Mouse (Mus musculus) lung, postnatal 10 days (tissue): Measurements from ENCODE around the gene Arhgap32.
A peak's percentile ranks its signal among the peaks of the same experiment; 100 is the strongest.
"Not testable (repeated sequence)": the region's sequence is repeated elsewhere in the genome, so short reads cannot be mapped to it uniquely, and the experiment has no call there.

Source experiments
- DNase-seq: peaks from one replicate; pipeline ENCODE4 v3.0.0; 2021

Gene Arhgap32

DNA sequence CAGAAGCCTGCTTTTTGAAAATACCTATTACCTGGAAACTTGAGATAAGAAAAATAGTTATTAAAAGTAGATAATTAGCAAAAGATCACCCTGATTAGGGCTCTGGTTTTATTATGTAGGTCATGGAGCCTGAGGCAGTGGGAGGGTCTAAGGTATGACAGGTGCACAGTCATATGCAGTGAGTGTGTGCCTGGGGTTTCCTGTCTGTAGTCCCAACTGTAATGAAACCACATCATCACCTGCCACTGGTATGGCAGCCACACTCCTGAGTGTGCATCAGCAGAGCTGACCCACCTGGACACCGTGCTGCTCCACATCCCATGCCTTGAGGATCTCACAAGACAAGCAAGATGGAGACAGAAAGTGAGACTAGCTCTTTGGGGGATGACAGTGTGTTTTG, at the start of gene Arhgap32:
Arhgap32 (plus strand) TSS at position 351 of the 400 bp plus-strand sequence.
- no peak for DNase-seq

DNA sequence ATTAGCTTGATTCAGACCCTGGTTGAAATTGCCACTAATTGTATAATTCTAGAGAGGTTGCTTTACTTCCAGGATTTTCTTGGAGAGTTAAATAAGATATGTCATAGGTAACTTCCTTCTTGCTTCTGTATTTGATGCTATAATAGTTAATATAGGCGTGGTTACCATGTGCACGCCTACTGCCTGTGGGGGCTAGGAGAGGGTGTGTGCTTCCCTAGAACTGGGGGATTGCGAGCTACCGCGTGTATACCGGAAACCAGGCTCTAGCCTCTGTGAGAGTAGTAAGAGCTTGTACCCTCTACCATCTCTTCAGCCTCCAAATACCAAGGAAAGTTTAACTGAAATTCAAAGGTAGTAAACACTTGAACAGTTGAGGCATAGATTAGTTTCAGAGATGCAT, 43.2 kb upstream of the Arhgap32 start:
- DNase-seq, result no peak

DNA sequence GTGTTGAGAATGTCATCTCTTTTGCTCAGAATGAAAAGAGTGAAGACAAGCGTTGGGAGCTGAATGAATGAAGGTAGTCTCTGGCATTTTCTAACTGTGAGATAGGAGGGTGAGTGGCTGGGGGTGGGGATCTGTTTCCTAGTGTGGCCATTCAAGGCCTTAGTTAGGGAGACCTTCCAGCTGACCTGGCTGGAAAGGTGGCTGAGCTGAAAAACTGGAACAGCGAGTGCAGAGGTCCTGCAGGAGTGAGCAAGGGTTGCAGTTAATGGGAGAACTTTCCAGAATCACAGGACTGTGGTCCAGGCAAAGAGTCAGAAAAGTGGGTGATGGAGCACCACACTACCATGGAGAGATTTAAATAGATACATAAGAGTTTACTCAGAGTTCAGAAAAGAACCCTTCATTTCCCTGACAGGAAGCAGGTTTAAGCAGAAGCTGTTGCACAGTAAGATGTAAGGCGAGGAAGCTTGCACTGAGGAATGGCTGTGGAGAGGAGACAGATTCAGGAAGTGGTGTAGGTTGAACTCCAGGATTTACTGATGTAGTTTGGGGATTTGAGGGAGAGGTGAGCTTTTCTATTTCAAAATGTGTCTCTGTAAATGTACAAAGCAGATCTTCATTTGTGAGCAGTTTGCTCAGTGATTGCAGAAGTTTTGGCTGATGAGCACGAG, 27.7 kb upstream of the Arhgap32 start:
- DNase-seq, result no peak

DNA sequence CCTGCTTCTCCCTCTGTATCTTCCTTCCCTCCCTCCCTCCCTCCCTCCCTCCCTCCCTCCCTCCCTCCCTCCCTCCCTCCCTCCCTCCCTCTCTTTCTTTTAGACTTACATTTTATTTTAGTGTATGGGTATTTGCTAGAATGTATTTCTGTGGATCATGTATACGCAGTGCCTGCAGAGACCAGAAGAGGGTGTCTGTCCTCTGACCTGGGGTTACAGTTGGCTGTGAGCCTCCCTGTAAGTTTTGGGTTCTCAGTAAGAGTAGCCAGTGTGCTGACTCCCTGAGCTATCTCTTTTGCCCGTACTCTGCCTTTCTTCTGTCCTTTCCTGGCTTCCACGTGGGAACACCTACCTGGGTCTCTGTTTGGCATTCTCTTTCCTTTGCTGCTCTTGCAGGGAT, 27.1 kb upstream of the Arhgap32 start:
- DNase-seq, result no peak

DNA sequence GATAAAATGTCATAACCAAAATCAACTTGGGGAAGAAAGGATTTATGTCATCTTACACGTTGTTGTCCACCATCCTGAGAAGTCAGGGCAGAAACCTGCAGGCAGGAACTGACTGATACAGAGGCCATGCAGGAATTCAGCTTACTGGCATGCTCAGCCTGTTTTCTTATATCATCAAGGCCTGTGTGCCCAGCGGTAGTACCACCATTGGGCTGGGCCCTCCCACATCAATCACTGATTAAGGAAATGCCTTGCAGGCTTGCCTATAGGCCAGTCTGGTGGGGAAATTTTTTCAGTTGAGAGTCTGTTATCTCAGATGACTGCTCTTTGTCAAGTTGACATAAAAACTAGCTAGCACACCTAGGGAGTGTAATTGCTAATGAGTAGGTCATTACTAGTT, 22.5 kb upstream of the Arhgap32 start:
- no peak for DNase-seq

DNA sequence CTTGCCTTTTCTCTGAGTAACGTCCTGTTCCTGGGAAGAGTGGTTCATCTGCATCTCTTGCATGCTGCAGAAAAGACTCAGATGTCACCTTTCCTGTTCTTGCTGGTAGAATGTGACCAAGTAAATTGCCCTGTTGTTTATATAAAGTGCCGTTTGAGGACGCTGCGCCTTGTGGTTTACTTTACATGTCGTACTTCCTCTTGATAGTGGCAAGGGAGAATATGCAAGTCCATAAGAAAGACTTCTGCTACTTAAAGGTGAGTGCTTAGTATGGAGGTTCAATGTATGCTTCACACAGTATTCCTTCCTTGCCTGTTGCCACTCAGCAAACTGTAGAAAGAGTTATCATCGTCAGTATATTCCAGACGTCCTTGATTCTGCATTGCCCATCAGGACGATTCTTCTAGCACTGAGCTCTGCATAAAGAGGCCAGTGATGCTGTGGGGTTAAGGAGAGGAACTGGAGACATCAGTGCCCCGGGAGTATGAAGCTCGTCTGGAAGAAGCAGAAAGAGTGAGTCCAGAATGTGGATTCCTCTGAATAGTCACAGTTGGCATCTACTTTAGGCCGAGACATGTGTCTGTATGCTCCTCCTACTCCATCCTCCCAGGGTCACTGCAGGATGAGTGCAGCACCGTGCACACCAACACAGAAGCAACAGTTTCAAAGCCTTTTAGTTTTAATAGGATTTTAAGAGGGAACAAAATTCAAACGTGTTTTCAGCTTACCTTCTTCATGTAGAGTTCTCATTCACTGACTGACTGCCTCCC, 21.4 kb upstream of the Arhgap32 start:
- DNase-seq, result no peak

DNA sequence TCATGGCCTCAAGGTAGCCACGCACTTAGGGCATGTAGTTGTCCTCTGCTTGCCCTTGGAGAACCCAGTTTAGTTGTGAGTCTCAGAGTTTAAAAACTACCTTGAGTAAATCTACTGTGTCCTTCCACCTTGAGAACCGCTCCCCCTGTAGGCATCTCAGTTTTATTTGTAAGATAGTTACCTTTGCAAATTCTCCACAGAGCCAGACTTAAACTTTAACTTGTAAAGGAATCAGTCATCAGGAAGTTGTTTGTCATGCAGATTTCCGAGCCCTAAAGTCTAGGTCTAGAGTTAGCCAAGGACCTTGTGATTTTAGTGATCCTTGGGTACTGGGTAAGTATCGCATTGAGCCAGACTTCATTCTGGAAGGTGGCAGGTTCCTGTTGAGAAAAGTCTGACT, 20.4 kb upstream of the Arhgap32 start:
- no peak for DNase-seq

DNA sequence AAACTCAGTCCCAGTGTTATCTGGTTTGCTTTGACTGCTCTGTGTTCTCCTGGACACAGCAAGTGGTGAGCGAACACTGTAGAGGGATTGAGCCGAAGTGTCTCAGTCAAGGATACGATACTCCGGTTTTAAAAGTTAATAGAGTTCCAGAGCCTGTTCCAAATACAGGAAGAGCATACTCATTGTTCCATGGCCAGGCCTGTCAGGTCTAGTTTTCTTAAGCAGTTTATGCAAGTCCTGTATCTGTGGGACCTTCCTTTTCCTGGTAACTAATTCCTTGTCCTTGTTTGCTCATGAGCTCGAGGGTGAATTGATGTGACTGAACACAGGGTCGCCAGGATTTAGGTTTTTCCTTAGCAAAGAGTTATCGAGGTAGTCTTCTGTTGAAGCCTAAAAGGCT, 19.4 kb upstream of the Arhgap32 start:
- no peak for DNase-seq

DNA sequence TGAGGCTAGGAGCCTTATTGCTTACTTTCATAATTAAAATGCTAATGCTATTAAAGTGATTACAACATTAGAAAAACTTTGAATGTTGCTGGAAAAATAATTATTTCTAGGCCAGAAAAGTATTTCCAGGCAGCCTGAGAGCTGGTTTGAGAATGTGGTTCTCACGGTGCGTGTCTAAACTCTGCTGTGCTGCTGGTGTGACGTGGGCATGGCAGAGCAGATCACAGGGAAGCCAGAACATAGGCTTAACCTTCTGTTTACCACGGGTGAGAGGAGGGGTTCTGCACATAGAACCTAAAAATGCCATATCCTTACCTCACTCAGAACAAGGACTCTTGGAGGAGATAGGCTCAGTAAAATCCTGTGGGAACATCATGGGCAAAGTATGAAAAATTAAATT, 18.8 kb upstream of the Arhgap32 start:
- no peak for DNase-seq

DNA sequence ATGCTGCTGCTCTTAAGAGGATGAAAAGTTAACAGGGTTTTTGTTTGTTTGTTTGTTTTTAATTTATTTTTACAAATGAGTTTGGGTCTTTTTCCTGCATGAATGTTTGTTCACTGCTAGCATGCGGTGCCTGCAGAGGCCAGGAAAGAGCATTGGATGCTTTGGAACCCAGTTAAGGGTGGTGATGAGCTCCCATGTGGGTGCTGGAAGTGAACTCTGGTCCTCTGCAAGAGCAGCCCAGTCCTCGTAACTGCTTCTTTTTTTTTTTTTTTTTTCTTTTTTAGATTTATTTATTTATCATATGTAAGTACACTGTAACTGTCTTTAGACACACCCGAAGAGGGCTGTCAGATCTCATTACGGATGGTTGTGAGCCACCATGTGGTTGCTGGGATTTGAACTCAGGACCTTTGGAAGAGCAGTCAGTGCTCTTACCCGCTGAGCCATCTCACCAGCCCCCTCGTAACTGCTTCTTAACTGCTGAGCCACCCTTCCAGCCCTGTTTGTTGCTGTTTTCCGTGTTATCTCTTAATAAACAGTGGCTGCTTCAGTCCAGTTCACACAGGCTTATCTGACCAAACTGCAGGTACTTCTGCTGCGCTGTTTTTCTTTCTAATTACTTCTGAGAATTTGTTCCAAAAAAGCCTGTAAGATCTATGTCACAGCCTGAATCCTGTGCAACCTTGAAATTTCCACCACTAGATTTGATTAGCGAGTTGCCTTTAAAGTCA, 17.3 kb upstream of the Arhgap32 start:
- DNase-seq, result no peak

DNA sequence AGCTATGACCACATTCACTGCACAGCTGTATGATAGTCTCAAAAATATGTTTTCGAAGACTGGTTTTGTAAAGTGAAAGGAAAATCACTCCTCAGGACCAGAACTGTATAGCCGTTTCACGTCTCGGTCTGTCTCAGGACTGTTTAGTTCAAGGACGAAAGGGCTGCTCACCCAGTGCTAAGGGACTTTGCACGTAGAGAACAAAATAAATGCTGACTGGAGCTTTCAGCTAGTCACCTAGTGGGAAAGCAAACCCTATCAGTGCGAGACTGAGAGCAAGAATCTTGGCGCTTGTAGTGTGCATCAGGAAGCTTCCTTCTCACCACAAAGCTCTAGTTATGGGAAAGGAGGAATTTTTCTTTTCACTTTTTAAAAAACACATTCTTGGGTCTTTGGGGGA, 15.4 kb upstream of the Arhgap32 start:
- DNase-seq, result no peak

DNA sequence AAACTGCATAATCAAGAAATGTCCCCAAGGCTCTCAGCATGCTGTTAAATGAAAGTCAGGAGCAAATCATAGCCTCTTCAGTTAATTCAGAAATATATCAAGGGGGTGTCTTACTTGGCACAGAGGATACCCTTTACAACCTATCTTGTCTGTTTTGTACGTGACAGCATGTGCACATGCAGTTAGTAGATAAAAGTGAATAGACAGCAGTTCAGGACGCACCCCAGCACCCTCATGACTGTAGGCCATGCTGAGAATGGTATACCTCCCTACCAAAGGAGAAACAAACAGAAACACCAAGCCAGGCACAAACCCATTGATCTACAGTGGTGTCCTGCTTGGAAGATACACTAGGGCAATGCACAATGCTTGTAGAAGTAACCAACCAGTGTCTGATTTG, 14.4 kb upstream of the Arhgap32 start:
- no peak for DNase-seq

DNA sequence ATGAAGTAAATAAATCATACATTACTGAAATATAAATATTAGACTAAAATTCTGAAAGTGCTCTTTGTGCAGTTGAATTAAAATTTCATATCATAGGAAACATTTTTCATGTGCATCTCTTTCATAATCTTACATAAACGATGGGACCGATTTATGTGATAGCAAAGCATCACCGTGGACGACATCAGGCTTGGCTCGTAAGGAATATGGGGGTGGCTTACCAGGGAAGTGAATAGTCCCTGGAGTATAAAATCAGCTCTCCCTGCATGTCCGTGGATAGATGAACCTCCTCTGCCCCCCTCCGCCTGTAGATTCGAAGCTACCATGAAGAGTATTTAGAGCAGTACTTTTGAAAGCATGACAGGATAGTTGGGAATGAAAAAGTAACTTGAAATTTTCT, 11.3 kb upstream of the Arhgap32 start:
- DNase-seq, result no peak

DNA sequence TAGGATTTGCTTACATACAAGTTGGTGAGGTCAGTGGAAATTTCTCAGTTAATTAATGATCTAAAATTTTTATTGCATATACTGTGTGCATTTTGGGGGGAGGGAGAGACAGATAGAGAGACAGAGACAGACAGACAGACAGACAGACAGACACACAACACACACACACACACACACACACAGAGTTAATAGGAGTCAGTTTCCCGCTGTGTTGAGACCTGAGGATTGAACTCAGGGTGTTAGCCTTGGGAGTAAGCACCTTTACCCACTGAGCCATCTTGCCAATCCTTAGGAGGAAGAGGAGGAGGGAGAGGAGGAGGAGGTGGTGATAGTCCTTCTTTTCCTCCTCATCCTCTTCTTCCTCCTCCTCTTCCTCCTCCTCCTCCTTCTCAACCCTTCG, 5.6 kb upstream of the Arhgap32 start:
- DNase-seq, result no peak

DNA sequence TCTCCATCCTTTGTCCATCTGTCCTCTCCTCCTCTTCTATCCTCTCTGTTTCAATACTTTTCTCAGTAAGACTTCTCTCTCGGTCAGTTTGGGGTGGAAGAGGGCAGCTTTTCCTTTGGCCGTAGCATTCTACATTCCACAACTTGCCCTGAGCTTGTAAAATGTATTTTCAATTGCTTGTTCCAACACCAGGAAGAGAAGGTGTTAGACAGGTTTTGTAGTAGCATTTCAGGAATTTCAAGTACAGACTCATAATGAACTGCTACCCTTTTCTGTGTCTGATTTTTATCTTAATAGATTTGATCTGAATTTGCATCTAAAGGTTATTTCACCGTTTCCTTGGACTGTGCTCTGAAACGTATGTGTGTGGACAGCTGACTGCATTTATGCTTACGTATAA, 336 bp downstream of the Arhgap32 start:
- DNase-seq, result no peak

DNA sequence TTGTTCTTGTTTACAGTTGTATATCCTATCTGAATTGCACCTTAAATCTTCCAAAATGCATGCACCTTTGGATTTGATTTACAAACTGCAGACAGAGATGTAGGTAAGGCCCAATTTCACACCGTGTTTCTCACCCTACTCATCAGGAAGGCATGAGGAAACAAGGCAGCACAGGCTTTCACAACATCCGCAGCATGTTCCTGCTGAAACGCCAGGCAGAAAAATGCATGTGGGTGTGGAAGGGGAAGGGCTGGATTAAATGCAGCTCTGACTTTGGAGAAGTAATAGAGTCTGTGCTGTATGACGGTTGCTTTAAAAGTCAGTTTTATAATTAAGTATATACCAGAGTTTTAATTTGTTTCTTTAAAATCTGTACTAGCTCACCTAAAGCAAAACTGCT, 1.9 kb downstream of the Arhgap32 start:
- peak; percentile 26 for DNase-seq

DNA sequence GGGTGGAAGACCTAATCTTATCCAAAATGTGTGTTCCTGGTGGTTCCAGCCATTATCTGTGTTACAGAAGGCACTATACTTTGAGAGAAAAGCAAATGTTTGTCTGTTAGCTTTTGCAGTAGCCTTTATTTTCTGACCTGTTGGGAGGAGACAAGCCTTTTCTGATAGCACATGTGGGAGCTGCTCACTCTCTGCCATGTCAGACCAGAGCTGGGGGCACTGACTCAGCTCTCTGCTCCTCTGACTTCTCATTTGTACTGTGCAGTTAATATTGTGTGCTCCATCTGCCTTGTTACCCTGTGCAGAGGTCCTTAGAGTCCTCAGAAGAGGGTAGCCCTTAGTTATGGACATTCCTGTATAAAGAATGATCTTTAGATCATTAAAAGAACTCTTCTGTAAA, 2.5 kb downstream of the Arhgap32 start:
- no peak for DNase-seq

DNA sequence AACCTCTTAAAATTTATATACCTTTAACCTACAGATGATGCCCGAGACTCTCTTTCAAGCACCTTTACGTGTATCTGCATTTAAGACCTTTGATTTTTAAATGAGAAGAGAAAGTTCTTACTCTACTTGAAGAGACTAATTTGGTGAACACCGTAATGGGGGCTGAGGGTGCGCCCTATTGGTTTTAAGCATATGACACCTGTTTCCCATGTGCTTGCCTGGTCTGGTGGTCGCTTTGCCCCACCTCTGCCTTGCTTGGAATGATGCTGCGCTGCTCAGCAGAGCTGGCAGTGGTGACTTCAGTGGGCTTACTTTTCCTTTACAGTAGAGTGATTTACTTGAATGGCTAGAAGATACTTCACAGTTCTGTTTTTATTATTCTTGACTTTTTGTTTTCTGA, 3.6 kb downstream of the Arhgap32 start:
- no peak for DNase-seq

DNA sequence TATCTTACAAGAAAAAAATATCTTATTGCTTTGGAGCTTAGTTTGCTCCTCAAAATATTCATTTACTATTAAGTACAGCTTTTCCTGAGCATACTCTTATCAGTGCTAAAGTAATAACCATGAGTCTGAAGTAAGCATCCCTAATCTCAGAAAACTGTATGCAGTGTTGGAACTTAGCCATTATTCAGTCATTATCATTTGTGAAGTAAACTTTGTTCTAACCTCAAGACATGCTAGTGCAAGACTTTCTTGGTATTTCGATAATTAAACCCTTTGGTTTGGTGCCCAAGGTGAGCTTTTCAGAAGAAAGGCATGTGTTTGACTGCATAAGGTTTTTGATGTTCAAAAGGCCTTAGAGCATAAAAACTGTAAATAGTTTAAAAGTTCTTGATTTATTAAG, 4.2 kb downstream of the Arhgap32 start:
- no peak for DNase-seq

DNA sequence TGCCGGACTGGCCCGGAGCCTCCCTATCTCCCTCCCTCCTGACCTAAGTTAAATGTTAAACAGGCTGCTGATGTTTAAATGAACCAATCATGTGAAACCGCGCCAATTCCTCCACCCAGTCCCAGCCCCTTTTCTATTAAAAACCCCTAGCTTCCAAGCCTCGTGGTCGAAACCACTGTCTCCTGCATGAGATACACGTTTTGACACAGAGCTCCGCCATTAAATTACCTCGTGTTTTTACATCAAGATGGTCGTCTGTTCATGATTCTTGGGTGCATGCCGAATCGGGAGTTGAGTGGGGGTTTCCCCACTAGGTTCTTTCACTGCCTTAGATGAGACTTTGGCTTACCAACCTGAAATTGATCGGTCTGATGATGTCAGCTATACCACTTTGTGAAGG, 5.3 kb downstream of the Arhgap32 start:
- DNase-seq, result not testable (repeated sequence)

DNA sequence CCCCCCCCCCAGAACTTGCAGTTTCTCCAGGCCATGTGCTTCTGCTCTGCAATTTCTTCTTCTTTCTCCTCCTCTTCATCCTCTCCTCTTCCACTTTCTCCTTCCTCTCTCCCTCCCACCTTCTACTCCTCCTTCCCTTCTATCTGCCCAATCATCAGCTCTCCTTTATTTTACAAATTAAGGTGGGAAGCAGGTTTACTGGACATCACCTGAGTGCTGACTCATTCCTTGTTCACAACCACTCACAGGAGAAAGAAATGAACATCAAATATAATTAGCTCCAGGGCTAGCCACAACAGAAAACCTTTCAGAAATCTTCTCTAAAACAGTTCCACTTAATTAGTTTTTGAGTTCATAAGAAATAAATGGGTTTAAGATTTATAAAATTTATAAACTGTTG, 20.3 kb downstream of the Arhgap32 start:
- DNase-seq, result no peak

DNA sequence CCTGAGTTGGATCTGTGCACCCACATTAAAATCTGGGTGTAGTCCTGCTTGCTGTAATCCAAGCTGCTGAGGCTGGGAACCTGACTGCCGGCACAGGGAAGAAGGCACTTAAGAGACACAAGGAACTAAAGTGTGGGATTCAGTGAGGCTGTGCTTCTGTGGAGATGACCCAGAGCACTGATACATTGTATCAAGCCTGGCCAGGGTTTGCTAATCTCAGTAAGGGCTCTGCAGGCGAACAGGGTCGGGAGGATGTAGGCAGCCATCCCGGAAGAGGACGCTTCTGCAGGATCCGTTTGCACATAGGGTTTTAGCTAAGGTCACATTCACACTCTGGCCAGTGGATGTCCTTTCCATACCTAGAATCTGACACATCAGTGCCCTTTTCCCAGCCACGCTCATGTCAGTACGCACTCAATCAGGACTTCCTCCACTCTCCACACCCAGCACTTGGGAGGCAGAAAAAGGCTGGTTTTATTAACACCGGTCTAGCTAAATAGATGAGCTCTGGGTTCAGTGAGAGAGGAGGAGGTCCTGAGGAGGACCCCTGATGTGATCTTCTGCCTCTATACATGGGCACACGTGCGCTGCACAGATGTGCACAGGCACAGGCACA, 20.9 kb downstream of the Arhgap32 start:
- DNase-seq, result no peak

DNA sequence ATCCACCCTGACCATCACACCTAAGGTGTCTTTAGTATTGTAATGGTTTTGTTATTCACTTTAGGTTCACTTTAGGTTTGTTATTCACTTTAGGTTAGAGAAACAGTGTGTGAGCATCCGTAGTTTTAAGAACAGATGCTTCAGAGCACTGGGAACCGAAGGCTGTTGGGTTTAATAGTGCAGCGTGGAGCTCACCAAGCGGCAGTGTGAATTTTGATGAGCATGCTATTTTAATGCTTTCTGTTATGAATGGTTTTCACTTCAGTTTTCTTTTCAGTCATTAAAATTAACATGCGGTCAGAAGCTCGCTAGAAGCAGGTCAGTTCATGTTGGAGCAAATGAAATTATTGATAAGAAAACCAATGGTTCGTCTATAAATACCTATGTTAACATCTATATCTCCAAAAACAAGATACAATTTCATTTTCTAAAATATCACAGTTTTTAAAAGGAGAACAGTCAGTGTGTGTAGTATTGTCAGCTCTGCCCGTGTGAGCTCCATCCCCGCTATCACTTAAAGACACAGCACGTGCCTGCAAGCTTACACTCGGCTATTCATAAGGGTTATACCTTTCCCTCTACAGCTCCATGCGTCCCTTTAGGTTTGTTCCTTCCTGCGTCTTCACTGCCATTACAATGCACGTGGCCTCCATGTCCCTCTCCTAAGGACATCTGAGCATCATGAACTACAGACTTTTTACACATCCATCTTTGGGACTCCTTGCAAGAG, 21.9 kb downstream of the Arhgap32 start:
- DNase-seq, result no peak
